Mouse (Mus musculus) embryonic facial prominence, embryonic 11.5 days (tissue): ENCODE results near the gene Sim1. TPM values are rescaled to one million over a fixed set of nuclear protein-coding genes. Genes with fewer than 3 reads are reported as not detected.

Source experiments
- ATAC-seq: fragments of 200-750 bp; cut with Nextera tagmentation; replicated peaks from 2 replicates; pipeline ENCODE4 v1.8.0; 2017; ENCODE audit warnings: low read depth; ENCODE audit not compliant: insufficient number of reproducible peaks, low FRiP score, low TSS enrichment
- DNase-seq: peaks from one replicate; pipeline ENCODE4 v3.0.0-alpha.2; 2015; ENCODE audit warnings: low spot score
- H3K27ac ChIP-seq: fragments of 300-500 bp; sonication (generic); replicated peaks from 2 replicates; pipeline ENCODE4 v1.5.1; 2014; ENCODE audit warnings: mild to moderate bottlenecking, low read depth, low read length, control low read depth
- H3K27me3 ChIP-seq: fragments of 300-500 bp; sonication (generic); 2 replicates; pipeline ENCODE4 v1.6.1; 2014; ENCODE audit warnings: mild to moderate bottlenecking, low read length, moderate library complexity, mixed read lengths; ENCODE audit not compliant: control insufficient read depth, insufficient read depth
- H3K36me3 ChIP-seq: fragments of 300-500 bp; sonication (generic); replicated peaks from 2 replicates; pipeline ENCODE4 v1.6.1; 2014; ENCODE audit warnings: low read depth, mild to moderate bottlenecking, low read length, moderate library complexity, mixed read lengths; ENCODE audit not compliant: control insufficient read depth, insufficient read depth
- H3K4me1 ChIP-seq: fragments of 300-500 bp; sonication (generic); 2 replicates; pipeline ENCODE4 v1.6.1; 2014; ENCODE audit warnings: low read length, mixed read lengths; ENCODE audit not compliant: control insufficient read depth, insufficient read depth
- H3K4me2 ChIP-seq: fragments of 300-500 bp; sonication (generic); 2 replicates; pipeline ENCODE4 v1.6.1; 2014; ENCODE audit warnings: low read depth, mild to moderate bottlenecking, control low read depth, low read length, moderate library complexity
- H3K4me3 ChIP-seq: fragments of 300-500 bp; sonication (generic); 2 replicates; pipeline ENCODE4 v1.5.1; 2014; ENCODE audit warnings: low read depth, low read length, control low read depth
- H3K9ac ChIP-seq: fragments of 300-500 bp; sonication (generic); replicated peaks from 2 replicates; pipeline ENCODE4 v1.6.1; 2014; ENCODE audit warnings: mild to moderate bottlenecking, control low read depth, low read length
- H3K9me3 ChIP-seq: fragments of 300-500 bp; sonication (generic); replicated peaks from 2 replicates; pipeline ENCODE4 v1.6.1; 2016; ENCODE audit warnings: mild to moderate bottlenecking, low read length, inconsistent platforms, mixed read lengths; ENCODE audit not compliant: control insufficient read depth
- WGBS: fragments of 180-500 bp; shearing (Covaris S2); extraction: QIAGEN DNeasy Blood & Tissue Kit; methylation state at CpG from one replicate; pipeline ENCODE4 v1.1.7; 2014; 5-methylcytosine and 5-hydroxymethylcytosine counted together
- polyA plus RNA-seq: library from polyadenylated mRNA; unstranded; fragments of >200 nt; fragmentation: Nextera tagmentation; extraction: Ambion mirVana; gene quantifications from 2 replicates; pipeline ENCODE4 v1.2.1, GENCODE M21; 2014

Sim1 gene
- 0.67 and 1.8 TPM in 2 replicates for polyA plus RNA-seq

DNA sequence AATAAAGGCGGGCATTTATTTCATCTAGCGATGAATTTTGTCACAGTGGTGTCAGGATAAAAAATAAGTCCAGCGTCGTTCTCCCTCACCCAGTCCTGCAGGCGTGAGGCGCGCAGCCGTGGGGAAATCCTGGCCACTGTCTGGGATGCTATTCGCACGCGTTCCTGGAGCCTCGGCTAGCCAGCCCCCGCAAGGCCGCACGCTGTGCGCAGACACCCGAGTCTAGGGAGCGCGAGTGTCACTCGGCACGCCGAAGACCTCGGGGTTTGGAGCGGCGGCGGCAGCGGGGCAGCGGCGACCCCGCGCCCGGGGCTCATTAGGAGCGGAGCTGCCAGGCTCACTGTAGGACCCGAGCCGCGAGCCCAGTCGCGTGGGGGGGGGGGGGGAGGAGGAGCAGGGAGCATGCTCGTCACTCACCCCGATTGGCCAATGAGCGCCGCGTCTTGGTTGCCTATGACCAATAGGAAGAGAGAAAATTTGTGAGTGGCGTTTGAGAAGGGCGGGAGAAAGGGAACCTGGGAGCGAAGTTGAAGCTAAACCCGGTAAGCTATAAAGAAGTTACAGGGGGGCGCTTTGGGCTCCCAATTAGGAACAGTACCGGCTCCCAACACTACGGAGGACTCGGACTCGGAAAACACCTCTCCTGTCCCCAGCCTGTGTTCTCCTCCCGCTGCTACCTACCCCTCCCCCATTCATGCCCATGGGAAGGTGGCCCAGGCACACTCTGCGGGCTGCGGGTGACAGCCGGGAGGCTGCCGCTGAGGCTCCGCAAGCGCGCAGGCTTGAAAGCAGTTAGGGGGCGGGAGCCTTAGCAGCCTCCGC is at the start of gene Sim1:
Gene Sim1, plus strand, starts transcription at position 585 of the 822 bp plus-strand sequence.
- Histone ChIP-seq H3K36me3 (no peaks in the 10 kb centered on the region), H3K9me3 (no peaks in the 10 kb centered on the region), H3K9ac (no peak within 1 kb of the TSS), H3K4me1 (peaks cover 2% of the 10 kb centered on the region; the same call in 1 of the 2 replicates), H3K4me3 (peak within 1 kb of the TSS; percentile 39), H3K27ac (no peak within 1 kb of the TSS), H3K4me2 (peak within 1 kb of the TSS; percentile 77), H3K27me3 (peaks cover 51% of the 10 kb centered on the region)
- peak; percentile 93 for DNase-seq
- WGBS: under 1% methylated on average over 60 of the region's 62 CpGs
- peak; percentile 93 for ATAC-seq

DNA sequence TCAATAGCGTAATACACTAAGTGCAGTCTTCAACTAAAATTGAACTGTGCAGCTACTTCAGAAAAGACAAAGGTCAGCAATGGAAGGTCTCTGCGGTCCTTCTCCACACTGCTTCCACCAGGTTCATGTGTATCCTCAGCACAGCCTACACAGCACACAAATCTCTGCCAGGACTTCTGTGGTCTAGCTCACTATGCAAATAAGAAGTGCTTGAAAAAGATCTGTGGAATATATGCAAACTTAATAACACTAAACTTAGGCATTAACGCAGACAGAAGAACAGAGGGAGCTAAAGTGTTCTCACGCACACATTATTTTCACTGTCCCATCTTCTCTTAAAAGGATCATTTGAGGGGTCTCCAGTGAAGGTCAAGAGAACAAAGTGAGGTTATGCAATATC is 26.4 kb upstream of the Sim1 start:
- Histone ChIP-seq H3K4me1 (no peaks in the 10 kb centered on the region), H3K27ac (no peak overlapping the region), H3K36me3 (no peaks in the 10 kb centered on the region), H3K4me3 (no peak overlapping the region), H3K27me3 (no peaks in the 10 kb centered on the region), H3K9ac (no peak overlapping the region), H3K4me2 (no peak overlapping the region), H3K9me3 (no peaks in the 10 kb centered on the region)
- no peak for ATAC-seq
- WGBS: 85% methylated on average over 4 of the region's 4 CpGs
- no peak for DNase-seq

DNA sequence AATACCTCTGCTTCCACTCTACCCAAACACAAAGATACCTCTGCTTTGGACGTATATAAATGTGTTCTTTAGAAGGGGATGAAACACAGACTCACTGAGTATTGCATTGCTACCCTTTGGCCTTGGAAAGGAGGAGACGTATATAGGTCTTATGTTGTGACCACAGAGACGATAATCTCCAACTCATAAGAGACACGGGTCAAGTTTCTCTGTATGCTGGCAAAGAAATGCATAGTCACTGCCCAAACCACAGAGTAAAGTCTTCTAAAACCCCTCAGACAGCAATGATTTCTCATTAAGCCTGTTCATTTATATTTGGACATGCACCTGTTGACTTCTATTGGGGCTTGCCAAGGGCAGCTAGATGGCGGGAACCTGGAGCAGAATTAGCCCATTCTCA is 17.6 kb upstream of the Sim1 start:
- H3K27me3 ChIP-seq: no peaks in the 10 kb centered on the region
- H3K9me3 ChIP-seq: no peaks in the 10 kb centered on the region
- no peak overlapping the region for H3K27ac ChIP-seq
- no peak overlapping the region for H3K9ac ChIP-seq
- ATAC-seq (no peak), DNase-seq (no peak)
- H3K4me2 ChIP-seq: no peak overlapping the region
- 76% methylated on average over 5 of the region's 5 CpGs for WGBS
- no peaks in the 10 kb centered on the region for H3K4me1 ChIP-seq
- no peak overlapping the region for H3K4me3 ChIP-seq
- no peaks in the 10 kb centered on the region for H3K36me3 ChIP-seq

DNA sequence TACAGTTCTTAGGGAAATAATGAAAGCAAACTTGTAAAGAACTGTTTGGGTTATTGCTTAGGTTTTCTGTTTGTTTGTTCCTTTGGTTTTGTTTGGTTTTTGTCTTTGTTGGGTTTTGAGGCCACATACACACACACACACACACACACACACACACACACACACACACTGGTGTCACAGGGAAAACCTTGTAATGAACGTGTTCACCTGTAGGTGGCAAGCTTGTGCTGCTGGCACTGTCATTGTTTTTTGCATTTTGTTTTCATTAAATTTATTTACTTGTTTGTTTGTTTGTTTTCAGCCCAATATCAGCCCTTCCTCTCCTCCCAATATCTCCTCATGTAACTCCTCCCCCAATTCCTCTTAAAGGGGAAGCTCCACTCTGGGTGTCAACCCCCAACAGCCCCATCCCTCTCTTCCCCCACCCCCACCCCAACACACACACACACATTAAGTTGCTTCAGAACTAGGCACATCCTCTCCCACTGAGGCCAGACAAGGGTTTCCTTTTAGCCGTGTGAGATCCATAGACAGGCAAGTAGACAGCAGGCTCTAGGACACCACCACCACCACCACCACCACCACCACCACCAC is 13.0 kb upstream of the Sim1 start:
- H3K27me3 ChIP-seq: no peaks in the 10 kb centered on the region
- H3K36me3 ChIP-seq: no peaks in the 10 kb centered on the region
- no peaks in the 10 kb centered on the region for H3K9me3 ChIP-seq
- no peak overlapping the region for H3K4me2 ChIP-seq
- no peaks in the 10 kb centered on the region for H3K4me1 ChIP-seq
- ATAC-seq (peak; percentile 39; the same call in 1 of the 2 replicates), DNase-seq (peak; percentile 46)
- H3K27ac ChIP-seq: no peak overlapping the region
- H3K9ac ChIP-seq: no peak overlapping the region
- WGBS: 21% methylated on average over 2 of the region's 2 CpGs
- H3K4me3 ChIP-seq: no peak overlapping the region

DNA sequence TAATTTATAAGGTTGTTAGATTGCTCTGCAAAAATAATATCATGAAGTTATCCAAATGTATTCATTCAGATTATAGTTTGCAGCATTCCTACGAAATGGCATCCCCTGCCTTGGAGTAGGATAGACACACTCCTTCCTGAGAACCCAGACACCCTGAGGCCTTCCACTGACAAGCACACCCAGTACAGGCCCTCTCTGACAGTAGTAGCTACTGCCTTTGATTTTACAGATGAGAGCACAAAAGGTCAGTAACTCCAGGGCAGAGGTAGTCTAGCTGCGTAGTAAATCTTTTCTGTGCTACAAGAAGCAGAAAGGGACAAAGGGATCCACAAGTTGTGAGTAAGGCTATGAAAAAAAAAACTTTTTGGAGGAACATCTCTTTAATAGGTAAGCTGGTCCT is 12.2 kb upstream of the Sim1 start:
- no peak for ATAC-seq
- no peak overlapping the region for H3K4me3 ChIP-seq
- no peak overlapping the region for H3K27ac ChIP-seq
- H3K4me2 ChIP-seq: no peak overlapping the region
- 61% methylated on average over 2 of the region's 2 CpGs for WGBS
- DNase-seq: no peak
- H3K4me1 ChIP-seq: no peaks in the 10 kb centered on the region
- no peak overlapping the region for H3K9ac ChIP-seq
- H3K36me3 ChIP-seq: no peaks in the 10 kb centered on the region
- H3K27me3 ChIP-seq: no peaks in the 10 kb centered on the region
- no peaks in the 10 kb centered on the region for H3K9me3 ChIP-seq

DNA sequence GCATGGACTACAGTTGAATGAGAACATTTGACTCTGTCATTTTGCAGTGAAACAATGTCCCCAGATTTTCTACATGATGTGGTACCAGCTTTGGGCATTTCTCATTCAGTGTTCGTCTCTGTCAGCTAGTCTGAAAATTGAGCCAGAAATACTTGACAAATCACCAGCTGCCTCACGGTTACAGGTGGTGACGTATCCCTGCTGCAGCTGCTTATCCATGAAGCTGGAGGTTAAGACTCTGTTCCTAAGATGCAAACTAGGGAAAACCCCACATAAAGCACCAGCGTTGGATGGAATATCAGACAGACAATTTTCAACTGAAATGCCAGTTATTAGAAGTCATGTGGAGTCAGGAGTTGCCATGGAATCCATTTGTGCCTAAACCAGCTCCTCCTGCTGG is 8.2 kb upstream of the Sim1 start:
- Histone ChIP-seq H3K36me3 (no peaks in the 10 kb centered on the region), H3K27me3 (peaks cover 16% of the 10 kb centered on the region), H3K9ac (no peak overlapping the region), H3K4me3 (no peak overlapping the region), H3K4me2 (no peak overlapping the region), H3K4me1 (no peaks in the 10 kb centered on the region), H3K27ac (no peak overlapping the region), H3K9me3 (no peaks in the 10 kb centered on the region)
- no peak for DNase-seq
- no peak for ATAC-seq
- WGBS: 61% methylated on average over 4 of the region's 4 CpGs

DNA sequence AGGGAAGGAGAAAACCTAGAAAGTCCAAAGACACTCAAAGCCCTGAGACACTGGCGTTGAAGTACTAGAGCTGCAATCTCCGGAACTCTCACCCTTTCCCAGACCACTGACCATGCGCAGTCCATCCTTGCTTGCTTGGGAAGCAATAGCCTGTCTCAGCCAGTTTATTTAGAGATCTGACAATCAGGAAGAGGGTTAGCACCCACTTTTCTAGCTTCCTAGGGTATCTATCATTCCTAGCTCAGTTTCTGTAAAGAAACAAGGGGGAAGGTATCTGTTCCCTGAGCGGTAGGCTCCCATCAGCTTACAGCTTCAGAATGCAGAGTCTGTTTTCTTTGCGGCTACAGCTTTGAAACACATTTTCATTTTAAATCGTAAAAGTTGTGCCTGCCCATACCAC is 3.9 kb upstream of the Sim1 start:
- Histone ChIP-seq H3K27me3 (peaks cover 47% of the 10 kb centered on the region), H3K4me1 (peaks cover 2% of the 10 kb centered on the region; the same call in 1 of the 2 replicates), H3K36me3 (no peaks in the 10 kb centered on the region), H3K4me2 (no peak overlapping the region), H3K9ac (no peak overlapping the region), H3K27ac (no peak overlapping the region), H3K4me3 (no peak overlapping the region), H3K9me3 (no peaks in the 10 kb centered on the region)
- DNase-seq (no peak), ATAC-seq (no peak)
- whole genome bisulfite sequencing: 7% methylated on average over 6 of the region's 6 CpGs
